Mouse (Mus musculus): ENCODE results near the gene Mxd4.

The Mxd4 gene

GRCm38 (mm10) chr5:34187601-34188316 is at the start of gene Mxd4:
Mxd4 (minus strand) TSS chr5:34187720.
- DNase-seq, result peak; percentile 98

GRCm38 (mm10) chr5:34235898-34236420 is 48.4 kb upstream of the Mxd4 start:
- no peak for DNase-seq

DNA sequence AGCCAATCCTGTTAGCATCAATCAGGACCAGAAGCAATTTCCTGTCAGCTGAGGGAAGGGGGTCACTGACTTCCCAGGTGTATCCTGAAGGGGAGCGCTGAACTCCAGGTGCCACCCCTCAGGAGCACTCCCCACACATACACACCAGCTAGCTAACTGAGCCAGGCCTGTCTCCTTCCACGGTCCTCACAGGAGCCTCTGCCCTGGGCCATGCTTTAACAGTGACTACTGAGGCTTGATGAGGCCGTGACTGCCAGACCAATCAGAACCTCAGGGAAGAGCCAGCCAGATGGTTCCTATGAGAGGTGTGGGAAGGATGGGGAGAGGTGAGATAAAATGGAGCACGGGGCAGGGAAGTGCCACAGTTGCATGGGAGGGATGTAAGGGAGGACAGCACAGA is 47.5 kb upstream of the Mxd4 start:
- DNase-seq, result no peak

DNA sequence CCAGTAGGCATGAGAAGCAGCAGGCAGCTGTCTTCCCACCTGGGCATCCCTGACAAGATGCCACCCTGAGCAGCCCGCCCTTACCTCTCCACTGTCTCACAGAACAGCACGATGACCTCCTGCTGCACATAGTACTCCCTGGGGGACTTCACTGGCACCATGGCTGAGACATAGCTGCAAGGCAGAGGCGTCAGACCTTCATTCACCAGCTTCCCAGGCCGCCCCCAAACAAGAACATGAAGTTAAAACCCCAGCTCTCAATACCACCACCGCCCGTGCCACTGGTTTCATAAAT is 45.6 kb upstream of the Mxd4 start:
- DNase-seq, result no peak

- no peak for DNase-seq
Observed at GRCm38 (mm10) chr5:34232481-34233220, 45.1 kb upstream of the Mxd4 start.

GRCm38 (mm10) chr5:34231901-34232300 is 44.4 kb upstream of the Mxd4 start:
- DNase-seq, result no peak

DNA sequence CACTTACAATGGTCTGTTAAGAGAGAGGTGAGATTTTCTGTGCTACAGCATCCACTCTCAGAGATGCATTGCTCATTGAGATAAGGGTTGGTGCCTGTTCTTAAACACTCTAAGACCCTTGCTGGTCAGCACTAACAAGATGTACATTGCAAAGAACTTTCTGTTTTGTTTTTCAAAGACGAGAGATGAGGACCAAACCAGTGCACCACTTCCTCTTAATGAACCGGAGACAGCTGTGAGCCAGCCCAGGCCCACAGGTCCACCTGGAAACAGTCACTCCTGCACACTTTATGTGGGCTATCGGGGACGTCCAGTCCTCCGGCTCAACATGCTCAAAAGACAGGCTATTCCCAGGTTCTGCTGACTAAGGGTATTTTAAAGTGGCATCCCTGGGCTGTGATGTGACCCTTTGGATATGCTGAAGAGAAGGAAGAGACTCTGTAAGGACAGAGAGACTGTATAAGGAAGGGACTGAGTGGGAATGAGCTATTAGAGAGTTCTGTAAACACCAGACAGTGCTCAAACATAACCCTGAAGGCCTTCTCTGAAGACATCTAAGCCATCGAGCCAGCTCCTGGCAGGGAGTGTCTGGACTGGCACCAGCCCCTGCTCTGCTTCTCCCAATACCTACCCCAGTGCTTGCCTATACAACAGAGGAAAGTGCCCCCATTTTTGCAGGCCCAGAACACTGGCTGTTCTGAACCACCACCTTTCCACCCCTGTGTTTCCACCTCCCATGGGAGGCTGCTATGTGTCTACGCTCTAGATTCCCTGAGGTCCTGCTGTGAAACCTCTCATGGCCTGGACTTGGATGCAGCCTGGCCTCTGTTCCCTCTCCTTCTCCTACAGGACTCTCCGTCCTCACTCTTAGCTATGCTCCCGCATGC is 43.3 kb upstream of the Mxd4 start:
- DNase-seq, result no peak

DNA sequence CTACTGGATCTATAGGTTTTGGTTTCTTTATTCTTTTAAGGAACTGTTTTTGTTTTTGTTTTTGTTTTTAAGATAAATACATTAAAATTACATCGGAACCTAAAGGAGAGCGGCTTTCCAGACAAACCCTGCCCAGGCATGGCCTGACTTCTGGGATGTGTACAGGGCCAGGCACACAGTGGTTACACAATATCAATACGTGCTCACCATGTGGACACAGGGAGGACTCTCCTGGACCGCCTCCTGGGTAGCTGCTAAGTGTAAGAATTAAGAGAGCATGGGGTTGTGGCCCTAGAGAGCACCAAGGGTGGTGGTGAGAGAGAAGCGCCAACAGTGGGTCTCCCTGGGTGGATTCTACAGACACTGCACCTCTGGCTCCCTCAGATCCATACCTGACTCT is 42.0 kb upstream of the Mxd4 start:
- no peak for DNase-seq

DNA sequence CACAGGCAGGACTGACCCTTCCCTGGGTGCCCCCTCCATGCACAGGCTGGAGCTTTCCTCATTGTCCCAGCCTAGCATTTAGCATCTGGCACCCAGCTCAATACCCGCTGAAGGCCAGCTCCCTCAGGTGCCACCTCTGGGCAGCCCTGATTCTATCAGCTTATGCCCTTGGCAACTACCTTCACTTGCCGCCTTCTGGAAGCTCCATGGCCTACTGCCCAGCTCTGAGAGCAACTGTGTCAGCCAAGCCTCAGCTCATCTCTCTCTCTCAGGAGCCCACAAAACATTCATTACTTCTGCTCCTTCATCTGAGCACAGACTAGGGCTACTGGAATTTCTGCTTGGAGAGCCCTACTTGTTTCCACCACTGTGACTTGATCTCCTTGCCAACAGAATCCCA is 38.0 kb upstream of the Mxd4 start:
- DNase-seq, result no peak

DNA sequence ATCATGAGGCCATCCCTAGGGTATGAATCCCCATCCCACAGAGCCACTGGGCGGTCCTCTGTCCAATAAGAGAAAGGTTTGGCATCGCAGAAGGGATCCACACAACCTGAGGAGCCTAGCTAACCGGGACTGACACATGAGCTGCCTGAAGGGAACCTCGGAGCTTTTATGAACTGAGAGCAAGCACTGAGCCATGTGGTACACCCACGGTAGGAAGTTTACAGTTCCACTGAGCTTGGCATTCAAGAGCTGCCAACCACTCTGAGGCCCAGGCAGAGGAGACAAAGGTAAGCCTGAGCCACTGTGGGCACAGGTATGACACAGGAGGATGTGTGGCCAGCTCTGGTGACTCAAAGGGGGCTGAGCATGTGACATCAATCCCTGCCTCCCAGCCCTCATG is 37.0 kb upstream of the Mxd4 start:
- no peak for DNase-seq

DNA sequence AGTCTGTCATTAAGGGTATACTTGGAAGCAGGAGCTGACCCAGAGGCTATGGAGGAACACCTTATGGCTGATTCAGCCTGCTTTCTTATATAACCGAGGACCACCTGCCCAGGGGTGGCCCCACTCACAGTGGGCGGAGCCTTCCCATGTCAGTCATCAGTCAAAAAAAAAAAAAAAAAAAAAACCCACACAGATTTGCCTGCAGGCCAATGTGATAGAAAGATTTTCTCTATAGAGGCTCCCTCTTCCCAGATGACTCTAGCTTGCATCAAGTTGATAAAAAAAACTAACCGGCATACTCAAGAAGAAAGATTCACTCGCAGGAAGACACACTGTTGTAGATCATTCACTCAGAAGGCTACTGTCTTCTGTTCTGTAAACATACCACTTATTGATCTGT is 32.5 kb upstream of the Mxd4 start:
- no peak for DNase-seq

DNA sequence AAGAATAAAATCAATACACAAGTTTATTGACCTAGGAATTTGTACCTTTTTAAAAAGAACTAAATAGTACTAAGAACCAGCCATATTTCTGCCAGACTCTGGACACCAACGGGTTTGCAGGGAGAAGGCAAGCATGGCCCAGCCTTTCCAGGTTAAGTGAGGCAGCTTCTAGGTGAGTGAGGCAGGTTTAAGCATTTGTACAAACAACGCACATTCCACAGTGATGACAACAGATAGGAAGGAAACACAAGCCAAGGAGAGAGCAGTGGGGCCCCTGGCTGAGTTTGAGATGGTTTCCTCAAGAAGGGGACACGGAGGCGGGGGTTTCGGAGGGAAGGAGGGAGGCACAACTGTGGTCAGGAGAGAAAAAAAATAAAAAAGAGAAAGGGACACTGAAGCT is 31.2 kb upstream of the Mxd4 start:
- DNase-seq, result no peak

- DNase-seq, result no peak
Observed at GRCm38 (mm10) chr5:34217756-34218155, 30.2 kb upstream of the Mxd4 start.

DNA sequence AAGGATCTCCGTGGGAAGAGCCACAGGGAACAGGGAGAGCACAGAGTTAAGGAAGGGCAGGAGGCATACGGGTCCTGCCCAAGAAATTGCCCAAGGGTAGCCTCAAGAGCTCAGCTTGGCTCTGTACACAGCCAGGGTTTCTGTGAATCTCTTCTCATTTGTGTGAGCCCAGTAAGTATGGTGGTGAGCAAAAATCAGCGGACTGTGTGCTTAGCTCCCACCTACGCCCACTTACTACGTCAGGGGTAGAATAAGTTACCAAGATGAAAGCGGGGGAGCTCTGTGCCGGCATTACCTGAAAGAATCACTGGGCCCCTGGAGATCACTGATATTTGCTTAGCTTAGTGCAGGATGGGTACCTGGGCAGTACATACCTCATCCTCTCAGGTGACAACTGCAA is 28.5 kb upstream of the Mxd4 start:
- no peak for DNase-seq

GRCm38 (mm10) chr5:34213659-34214058 is 26.1 kb upstream of the Mxd4 start:
- DNase-seq, result no peak

GRCm38 (mm10) chr5:34210279-34210678 is 22.8 kb upstream of the Mxd4 start:
- peak; percentile 69 for DNase-seq

DNA sequence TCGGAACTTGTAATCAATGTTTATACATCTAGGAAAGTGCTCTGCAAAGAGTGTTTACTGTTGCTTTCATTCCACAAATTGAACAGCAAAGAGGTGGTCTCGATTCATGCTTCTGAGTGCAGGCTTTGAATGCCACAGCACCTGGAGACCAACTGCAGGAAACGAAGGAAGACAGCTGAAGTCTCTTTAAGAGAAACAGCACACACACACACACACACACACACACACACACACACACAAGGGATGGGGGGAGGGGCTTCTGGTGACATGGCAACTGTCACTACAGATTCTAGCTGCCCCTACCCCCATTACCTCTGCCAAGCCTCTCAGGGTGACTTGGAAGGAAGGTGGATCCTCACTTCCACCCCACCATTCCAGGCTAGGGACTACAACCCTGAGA is 20.0 kb upstream of the Mxd4 start:
- no peak for DNase-seq

- no peak for DNase-seq
Observed at GRCm38 (mm10) chr5:34205788-34206187, 18.3 kb upstream of the Mxd4 start.

- DNase-seq, result no peak
Observed at GRCm38 (mm10) chr5:34204911-34205310, 17.4 kb upstream of the Mxd4 start.

GRCm38 (mm10) chr5:34202006-34202405 is 14.5 kb upstream of the Mxd4 start:
- no peak for DNase-seq

GRCm38 (mm10) chr5:34201396-34201795 is 13.9 kb upstream of the Mxd4 start:
- no peak for DNase-seq

GRCm38 (mm10) chr5:34198615-34199014 is 11.1 kb upstream of the Mxd4 start:
- DNase-seq, result peak; percentile 2

GRCm38 (mm10) chr5:34197243-34197642 is 9.7 kb upstream of the Mxd4 start:
- DNase-seq, result peak; percentile 61

- no peak for DNase-seq
Observed at GRCm38 (mm10) chr5:34196423-34196822, 8.9 kb upstream of the Mxd4 start.

Measured in right cerebral cortex, postnatal 14 days (tissue).